In the genomic region with DNA sequence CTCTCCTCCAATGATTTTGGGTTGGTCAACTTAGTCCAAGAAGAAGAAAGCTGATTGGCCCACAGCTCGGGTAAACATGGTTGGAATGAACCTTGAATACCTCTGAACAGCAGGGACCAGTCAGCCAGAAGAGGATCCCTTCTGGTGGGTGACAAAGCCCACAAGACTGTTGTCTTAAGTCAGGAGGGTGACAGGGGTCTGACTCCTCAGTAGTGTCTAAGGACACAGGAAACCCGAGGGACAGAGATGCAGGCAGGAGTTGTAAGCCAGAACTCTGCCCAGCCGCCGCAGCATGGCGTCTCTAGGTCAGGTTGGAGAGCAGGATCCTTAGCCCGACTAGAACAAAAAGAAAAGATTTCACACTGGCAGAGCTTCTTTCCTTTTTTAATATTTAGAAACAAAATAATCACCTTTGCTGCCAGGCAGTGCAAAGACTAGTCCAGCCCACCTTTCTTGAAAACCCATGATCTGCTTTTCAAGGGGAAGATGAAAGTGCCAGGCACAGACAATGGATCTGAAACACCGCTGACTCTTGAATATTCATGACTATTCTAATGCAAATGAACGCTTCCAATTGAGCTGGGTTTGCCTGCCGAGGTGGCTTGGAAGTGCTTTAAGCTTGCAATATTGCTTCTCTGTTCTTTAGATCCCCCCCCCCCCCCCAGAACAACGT, we compare ENCODE assay signal across 11 mouse cellular contexts.
A peak's percentile ranks its signal among the peaks of the same experiment; 100 is the strongest.
DNase-seq lines count a peak whose midpoint lies in the region; ATAC-seq and TF ChIP-seq lines count a peak whose summit lies in the region.
"Had no signal": no experiment of that assay in that cellular context is flagged by ENCODE, and none has a peak within 500 bp of the region (broad histone marks: within the 10 kb centered on the region; RNA-seq: fewer than 3 reads in every experiment).

No protein-coding gene starts in this region.

- WGBS in kidney, embryonic 15.5 days, result 20% methylated on average over 10 of the region's 10 CpGs
- 4% methylated on average over 10 of the region's 10 CpGs for WGBS in forebrain, embryonic 12.5 days
- WGBS in midbrain, embryonic 10.5 days, result 8% methylated on average over 10 of the region's 10 CpGs

- no peaks in the 10 kb centered on the region for H3K36me3 ChIP-seq in kidney, embryonic 15.5 days
- H3K36me3 ChIP-seq in forebrain, embryonic 12.5 days (replicated peaks), result no peaks in the 10 kb centered on the region
- no peaks in the 10 kb centered on the region for H3K36me3 ChIP-seq in midbrain, embryonic 10.5 days

- H3K4me1 ChIP-seq in kidney, embryonic 15.5 days, result no peaks in the 10 kb centered on the region
- H3K4me1 ChIP-seq in forebrain, embryonic 12.5 days, result peaks cover 14% of the 10 kb centered on the region
- H3K4me1 ChIP-seq in midbrain, embryonic 10.5 days, result peaks cover 19% of the 10 kb centered on the region

- H3K27me3 ChIP-seq in kidney, embryonic 15.5 days, result no peaks in the 10 kb centered on the region
- H3K27me3 ChIP-seq in forebrain, embryonic 12.5 days, result no peaks in the 10 kb centered on the region
- H3K27me3 ChIP-seq in midbrain, embryonic 10.5 days (ENCODE audit: low read depth, poor library complexity, severe bottlenecking), result no peaks in the 10 kb centered on the region

- no peak overlapping the region for H3K9ac ChIP-seq in kidney, embryonic 15.5 days
- no peak overlapping the region for H3K9ac ChIP-seq in forebrain, embryonic 12.5 days
- H3K9ac ChIP-seq: liver, postnatal 0 days had no signal

- no peak for TF ChIP-seq CTCF in layer of hippocampus, adult 2 months (conservative IDR thresholded peaks at IDR 0.05)

- H3K9me3 ChIP-seq in kidney, embryonic 15.5 days (replicated peaks), result 0 out of 2 replicates have a peak, but pooled peaks cover 2% of the 10 kb centered on the region
- H3K9me3 ChIP-seq in forebrain, embryonic 12.5 days, result no peaks in the 10 kb centered on the region
- H3K9me3 ChIP-seq in midbrain, embryonic 10.5 days (replicated peaks), result peaks cover 5% of the 10 kb centered on the region; the same call in 1 of the 2 replicates

- no peak overlapping the region for H3K4me3 ChIP-seq in kidney, embryonic 15.5 days (replicated peaks)
- no peak overlapping the region for H3K4me3 ChIP-seq in forebrain, embryonic 12.5 days (replicated peaks)
- peak overlapping the region; percentile 40 for H3K4me3 ChIP-seq in midbrain, embryonic 10.5 days
- no peak overlapping the region for H3K4me3 ChIP-seq in layer of hippocampus, adult 2 months

- no peak overlapping the region for H3K27ac ChIP-seq in kidney, embryonic 15.5 days
- peak overlapping the region; percentile 70 for H3K27ac ChIP-seq in forebrain, embryonic 12.5 days
- peak overlapping the region; percentile 83 for H3K27ac ChIP-seq in midbrain, embryonic 10.5 days (replicated peaks)
- no peak overlapping the region for H3K27ac ChIP-seq in layer of hippocampus, adult 2 months
- H3K27ac ChIP-seq: stomach, postnatal 0 days had no signal

- DNase-seq in kidney, adult 18-20 months, result no peak
- DNase-seq in midbrain, embryonic 10.5 days (ENCODE audit: low spot score), result peak; percentile 57
- peak; percentile 36 for DNase-seq in retina, postnatal 1 day
- no peak for DNase-seq in layer of hippocampus, adult 2 months (ENCODE audit: low spot score in 2 of 2)
- DNase-seq in lung, adult 18-20 months, result no peak
- DNase-seq: cerebellum, adult 11-12 months; liver, postnatal 0 days had no signal

- H3K4me2 ChIP-seq in kidney, embryonic 15.5 days, result peak overlapping the region; percentile 20
- peak overlapping the region; percentile 34 for H3K4me2 ChIP-seq in forebrain, embryonic 12.5 days

- no peak for ATAC-seq in kidney, embryonic 15.5 days (replicated peaks; ENCODE audit: low FRiP score)
- ATAC-seq in forebrain, embryonic 12.5 days (ENCODE audit: low FRiP score), result peak; percentile 81
- no peak for ATAC-seq in megakaryocyte progenitor cell, adult 5-6 weeks (replicated peaks; ENCODE audit: poor library complexity)
- ATAC-seq: liver, postnatal 0 days had no signal

Comparison
In these comparisons a context has a peak if more than half of its experiments do, and no peak if none do; other contexts are left out.
1. H3K27ac ChIP-seq: peak in forebrain, embryonic 12.5 days (single experiment) and midbrain, embryonic 10.5 days (single experiment); none in kidney, embryonic 15.5 days (single experiment) and layer of hippocampus, adult 2 months (single experiment).
2. DNase-seq: peak in midbrain, embryonic 10.5 days (single experiment) and retina, postnatal 1 day (single experiment); none in kidney, adult 18-20 months (single experiment), layer of hippocampus, adult 2 months (0 of 2) and lung, adult 18-20 months (0 of 2).